Mouse (Mus musculus): ENCODE measurements around the gene Chuk.

GRCm38 (mm10) chr19:44128560-44128959 lies 21.3 kb upstream of the Chuk start:
- TF ChIP-seq CTCF (IDR thresholded peaks at IDR 0.05; ENCODE audit: low read depth) (no peak), EP300 (IDR thresholded peaks at IDR 0.05; ENCODE audit: low read depth) (no peak)

Measured in heart, postnatal 0 days (tissue).